Mouse (Mus musculus) frontal cortex, postnatal 36 days (tissue): ENCODE measurements at regions not wholly inside any gene's neighbourhood (a gene's known extent, or its start where the extent isn't known, plus 50 kb on each side); places are given as distances from the start of the nearest gene placed in this dataset.
A peak's percentile ranks its signal among the peaks of the same experiment; 100 is the strongest.

Experiments
- DNase-seq, 2 experiments: peaks; one replicate each; pipeline ENCODE4 v3.0.0; 2022; ENCODE audit warnings: low spot score in 2 of 2

GRCm38 (mm10) chr10:67669066-67669465 lies 120.3 kb upstream of the Ado start:
- DNase-seq: no peak

GRCm38 (mm10) chr10:67663028-67663427 lies 114.3 kb upstream of the Ado start:
- DNase-seq: no peak

- no peak for DNase-seq
Measured at GRCm38 (mm10) chr10:67661666-67662065, 112.9 kb upstream of the Ado start.

- DNase-seq: no peak
Measured at GRCm38 (mm10) chr10:67658005-67658545, 109.3 kb upstream of the Ado start.

GRCm38 (mm10) chr10:67657305-67657704 lies 108.5 kb upstream of the Ado start:
- DNase-seq: no peak

GRCm38 (mm10) chr10:67654518-67654917 lies 105.8 kb upstream of the Ado start:
- DNase-seq: no peak

GRCm38 (mm10) chr10:67652300-67652699 lies 103.5 kb upstream of the Ado start:
- DNase-seq: no peak

- DNase-seq: no peak
Measured at GRCm38 (mm10) chr10:67651386-67651785, 102.6 kb upstream of the Ado start.

- no peak for DNase-seq
Measured at GRCm38 (mm10) chr10:67647777-67648727, 99.3 kb upstream of the Ado start.

GRCm38 (mm10) chr10:67646659-67647559 lies 98.2 kb upstream of the Ado start:
- peak in 1 of 2 experiments; percentile 4 for DNase-seq

GRCm38 (mm10) chr10:67645821-67646220 lies 97.1 kb upstream of the Ado start:
- no peak for DNase-seq

- DNase-seq: no peak
Measured at GRCm38 (mm10) chr10:67644280-67644679, 95.5 kb upstream of the Ado start.

GRCm38 (mm10) chr10:67643685-67644084 lies 94.9 kb upstream of the Ado start:
- DNase-seq: no peak

- DNase-seq: no peak
Measured at GRCm38 (mm10) chr10:67637339-67637738, 88.6 kb upstream of the Ado start.

- DNase-seq: no peak
Measured at GRCm38 (mm10) chr10:67636569-67636968, 87.8 kb upstream of the Ado start.

GRCm38 (mm10) chr10:67634795-67635194 lies 86.0 kb upstream of the Ado start:
- no peak for DNase-seq

GRCm38 (mm10) chr10:67633063-67633462 lies 84.3 kb upstream of the Ado start:
- no peak for DNase-seq

GRCm38 (mm10) chr10:67623338-67623737 lies 74.6 kb upstream of the Ado start:
- no peak for DNase-seq

GRCm38 (mm10) chr10:67620018-67620417 lies 71.3 kb upstream of the Ado start:
- no peak for DNase-seq

GRCm38 (mm10) chr10:67618112-67618511 lies 69.4 kb upstream of the Ado start:
- DNase-seq: peak; percentile 19 to 22

GRCm38 (mm10) chr10:67615016-67615415 lies 66.3 kb upstream of the Ado start:
- no peak for DNase-seq

GRCm38 (mm10) chr10:67610689-67611088 lies 61.9 kb upstream of the Ado start:
- no peak for DNase-seq
